Mouse (Mus musculus): ENCODE data around the gene Serpina1d. TPM values are rescaled to one million over a fixed set of nuclear protein-coding genes. Genes with fewer than 3 reads are reported as not detected.

The Serpina1d gene
- polyA plus RNA-seq, 2 experiments = 0.14 TPM; not detected in 1

Other genes with a start within 250 kb of the Serpina1d start
- 1.4 and 1.9 TPM in 2 replicates for gene Ppp4r4, start 241.3 kb downstream of the Serpina1d start, polyA plus RNA-seq (2012; rRNA removed)
- gene Ppp4r4, start 241.3 kb downstream of the Serpina1d start, polyA plus RNA-seq (2014; fragmentation: Nextera tagmentation; extraction: Ambion mirVana) = 0.62 and 1.2 TPM in 2 replicates
- 0.01 TPM in 1 of 2 replicates, not detected in the other for gene Serpina10, start 142.1 kb downstream of the Serpina1d start, polyA plus RNA-seq (2012; rRNA removed)
- gene Serpina10, start 142.1 kb downstream of the Serpina1d start, polyA plus RNA-seq (2014; fragmentation: Nextera tagmentation; extraction: Ambion mirVana) = not detected in 2 replicates
- gene Serpina6, start 116.4 kb downstream of the Serpina1d start, polyA plus RNA-seq (2012; rRNA removed) = 0.04 and 0.34 TPM in 2 replicates
- not detected in 2 replicates for gene Serpina6, start 116.4 kb downstream of the Serpina1d start, polyA plus RNA-seq (2014; fragmentation: Nextera tagmentation; extraction: Ambion mirVana)
- gene Serpina16, start 97.5 kb downstream of the Serpina1d start, polyA plus RNA-seq (2012; rRNA removed) = not detected in 2 replicates
- not detected in 2 replicates for gene Serpina16, start 97.5 kb downstream of the Serpina1d start, polyA plus RNA-seq (2014; fragmentation: Nextera tagmentation; extraction: Ambion mirVana)
- gene Serpina1f, start 78.1 kb downstream of the Serpina1d start, polyA plus RNA-seq (2012; rRNA removed) = 0.05 TPM in 1 of 2 replicates, not detected in the other
- not detected in 2 replicates for gene Serpina1f, start 78.1 kb downstream of the Serpina1d start, polyA plus RNA-seq (2014; fragmentation: Nextera tagmentation; extraction: Ambion mirVana)
- gene Serpina1b, start 56.8 kb upstream of the Serpina1d start, polyA plus RNA-seq (2012; rRNA removed) = 0.72 and 0.80 TPM in 2 replicates
- not detected in 2 replicates for gene Serpina1b, start 56.8 kb upstream of the Serpina1d start, polyA plus RNA-seq (2014; fragmentation: Nextera tagmentation; extraction: Ambion mirVana)
- gene Serpina1a, start 90.0 kb upstream of the Serpina1d start, polyA plus RNA-seq (2012; rRNA removed) = 0.49 and 0.59 TPM in 2 replicates
- gene Serpina1a, start 90.0 kb upstream of the Serpina1d start, polyA plus RNA-seq (2014; fragmentation: Nextera tagmentation; extraction: Ambion mirVana) = not detected in 2 replicates
- gene Serpina1c, start 131.3 kb upstream of the Serpina1d start, polyA plus RNA-seq (2012; rRNA removed) = 0.23 TPM in 1 of 2 replicates, not detected in the other
- not detected in 2 replicates for gene Serpina1c, start 131.3 kb upstream of the Serpina1d start, polyA plus RNA-seq (2014; fragmentation: Nextera tagmentation; extraction: Ambion mirVana)
- gene Serpina1e, start 185.4 kb upstream of the Serpina1d start, polyA plus RNA-seq (2012; rRNA removed) = 0.28 and 0.36 TPM in 2 replicates
- gene Serpina1e, start 185.4 kb upstream of the Serpina1d start, polyA plus RNA-seq (2014; fragmentation: Nextera tagmentation; extraction: Ambion mirVana) = 0.19 TPM in 1 of 2 replicates, not detected in the other
- gene Serpina11, start 216.4 kb upstream of the Serpina1d start, polyA plus RNA-seq (2012; rRNA removed) = not detected in 2 replicates
- not detected in 2 replicates for gene Serpina11, start 216.4 kb upstream of the Serpina1d start, polyA plus RNA-seq (2014; fragmentation: Nextera tagmentation; extraction: Ambion mirVana)
- 0.16 and 0.22 TPM in 2 replicates for gene Serpina9, start 240.2 kb upstream of the Serpina1d start, polyA plus RNA-seq (2012; rRNA removed)
- 0.10 TPM in 1 of 2 replicates, not detected in the other for gene Serpina9, start 240.2 kb upstream of the Serpina1d start, polyA plus RNA-seq (2014; fragmentation: Nextera tagmentation; extraction: Ambion mirVana)

Measured in limb, embryonic 14.5 days (tissue).